Mouse (Mus musculus) erythroblast, adult 5-6 weeks (primary cell): ENCODE measurements around the gene Snw1. TPM values are rescaled to one million over a fixed set of nuclear protein-coding genes. Genes with fewer than 3 reads are reported as not detected.
A peak's percentile ranks its signal among the peaks of the same experiment; 100 is the strongest.

Experiments used
- ATAC-seq: replicated peaks from 2 replicates; pipeline ENCODE4 v1.8.0; 2016; ENCODE audit warnings: moderate number of reproducible peaks, mild to moderate bottlenecking, moderate TSS enrichment, inconsistent platforms; ENCODE audit not compliant: poor library complexity, low FRiP score, severe bottlenecking
- total RNA-seq, 2 experiments: library from RNA; stranded (forward) in 1 of 2; stranded (reverse) in 1 of 2; fragments of 150-400 nt in 1 of 2; fragments of 200-764, 138-1000 nt in 1 of 2; gene quantifications; 2 replicates each; pipeline versions ENCODE4 v1.2.3 to v1.2.4; 2015 to 2017; ENCODE audit warnings: low replicate concordance in 2 of 2

Gene Snw1
- total RNA-seq, 2 experiments from 2014 or later = 13.8 to 36.2 TPM

GRCm38 (mm10) chr12:87426354-87427031, 45.6 kb downstream of the Snw1 start:
- ATAC-seq = no peak

GRCm38 (mm10) chr12:87424516-87424915, 47.6 kb downstream of the Snw1 start:
- no peak for ATAC-seq

GRCm38 (mm10) chr12:87423700-87424099, 48.4 kb downstream of the Snw1 start:
- no peak for ATAC-seq

- ATAC-seq = 0 out of 2 replicates have a peak, but pooled peaks have one; percentile 30
Measured at GRCm38 (mm10) chr12:87421708-87422507, 50.2 kb downstream of the Snw1 start.

- no peak for ATAC-seq
Measured at GRCm38 (mm10) chr12:87419974-87420485, 52.0 kb downstream of the Snw1 start.

- ATAC-seq = no peak
Measured at GRCm38 (mm10) chr12:87418921-87419320, 53.2 kb downstream of the Snw1 start.

GRCm38 (mm10) chr12:87416690-87417089, 55.4 kb downstream of the Snw1 start:
- peak; percentile 82; the same call in 1 of the 2 replicates for ATAC-seq

- ATAC-seq = no peak
Measured at GRCm38 (mm10) chr12:87415358-87415757, 56.7 kb downstream of the Snw1 start.

GRCm38 (mm10) chr12:87413179-87413790, 58.8 kb downstream of the Snw1 start:
- ATAC-seq = peak; percentile 69; the same call in 1 of the 2 replicates

GRCm38 (mm10) chr12:87410999-87411398, 61.1 kb downstream of the Snw1 start:
- no peak for ATAC-seq

GRCm38 (mm10) chr12:87409123-87409522, 63.0 kb downstream of the Snw1 start:
- ATAC-seq = no peak

GRCm38 (mm10) chr12:87407869-87408605, 64.0 kb downstream of the Snw1 start:
- ATAC-seq = no peak

- ATAC-seq = no peak
Measured at GRCm38 (mm10) chr12:87405721-87406120, 66.4 kb downstream of the Snw1 start.

- ATAC-seq = no peak
Measured at GRCm38 (mm10) chr12:87405165-87405564, 66.9 kb downstream of the Snw1 start.

- no peak for ATAC-seq
Measured at GRCm38 (mm10) chr12:87401883-87402282, 70.2 kb downstream of the Snw1 start.

GRCm38 (mm10) chr12:87399119-87399819, 72.8 kb downstream of the Snw1 start:
- ATAC-seq = no peak
